Mouse (Mus musculus): Measurements from ENCODE around the gene Cdh16. TPM values are rescaled to one million over a fixed set of nuclear protein-coding genes. Genes with fewer than 3 reads are reported as not detected.

Cdh16 gene
- polyA plus RNA-seq, 1 experiment from 2014 or later, result 17.2 TPM

DNA sequence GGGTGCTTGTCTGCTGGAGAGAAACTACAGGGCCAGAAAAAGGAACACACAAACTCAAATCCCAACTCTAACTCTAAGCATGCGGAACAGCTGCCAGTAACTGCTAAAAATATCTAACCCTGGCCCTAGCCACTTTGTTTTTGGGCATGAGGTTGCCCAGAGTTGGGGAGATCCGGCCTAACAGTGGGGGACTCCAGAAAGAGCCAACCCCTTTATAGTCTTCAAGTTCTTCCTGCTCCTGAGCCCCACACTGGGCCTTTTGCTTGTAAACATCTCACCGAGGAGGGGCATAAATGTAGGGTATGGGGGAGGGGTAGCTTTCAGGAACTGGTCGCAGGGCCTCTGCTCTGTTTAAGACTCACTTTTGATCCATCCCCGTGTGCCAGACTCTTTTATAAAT is 7.8 kb upstream of the Cdh16 start:
- 33% methylated on average over 5 of the region's 5 CpGs for WGBS
- H3K4me3 ChIP-seq (ENCODE audit: low read depth, low read length), result no peak overlapping the region
- peak overlapping the region; percentile 56 for H3K4me2 ChIP-seq (replicated peaks; ENCODE audit: low read depth, low read length)
- ATAC-seq (no peak), DNase-seq (ENCODE audit: low spot score) (no peak)
- TF ChIP-seq EP300 (IDR thresholded peaks at IDR 0.05) (no peak), CTCF (IDR thresholded peaks at IDR 0.05) (no peak)
- H3K27me3 ChIP-seq (replicated peaks; ENCODE audit: insufficient read depth, low read length), result no peaks in the 10 kb centered on the region
- H3K4me1 ChIP-seq (ENCODE audit: insufficient read depth, low read depth, low read length), result no peaks in the 10 kb centered on the region
- no peak overlapping the region for H3K9ac ChIP-seq (replicated peaks; ENCODE audit: low read depth)
- H3K9me3 ChIP-seq (ENCODE audit: low read length), result no peaks in the 10 kb centered on the region
- H3K36me3 ChIP-seq (ENCODE audit: insufficient read depth, low read length), result 0 out of 2 replicates have a peak, but pooled peaks cover 6% of the 10 kb centered on the region
- H3K27ac ChIP-seq (ENCODE audit: low read length), result no peak overlapping the region

DNA sequence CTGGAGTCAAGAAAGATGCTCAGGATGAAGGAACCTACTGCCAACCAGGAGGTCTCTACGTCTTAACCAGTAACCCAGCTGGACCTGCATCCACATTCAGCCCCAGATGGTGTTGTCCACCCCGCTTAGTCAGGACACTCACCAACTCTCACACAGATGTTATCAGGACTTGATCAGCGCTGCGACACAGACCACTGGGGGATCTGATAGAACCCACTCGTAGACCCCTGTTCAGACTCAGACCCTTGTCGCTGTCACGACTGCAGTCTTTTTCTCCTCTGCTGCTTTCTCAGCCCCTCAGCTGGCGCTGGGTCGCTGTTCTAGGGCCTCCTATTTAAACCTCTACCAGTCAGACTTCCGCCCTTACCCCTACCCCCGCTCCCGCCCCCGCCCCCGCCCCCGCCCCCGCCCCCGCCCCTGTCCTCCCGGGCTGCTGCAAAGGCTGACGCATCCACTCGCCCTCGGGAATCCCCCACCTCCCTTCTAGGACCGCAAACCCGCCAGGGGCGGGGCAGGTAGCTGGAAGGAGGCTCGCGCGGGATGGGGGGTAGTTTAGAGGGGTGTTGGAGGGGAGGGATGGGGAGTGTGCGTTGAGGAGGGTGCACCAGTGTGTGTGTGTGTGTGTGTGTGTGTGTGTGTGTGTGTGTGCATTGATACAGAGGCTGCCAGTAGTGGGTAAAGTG is 6.9 kb upstream of the Cdh16 start, which contains the start of gene Rrad:
Gene Rrad, minus strand, starts transcription at position 347 of the 683 bp plus-strand sequence.
- H3K4me3 ChIP-seq (ENCODE audit: low read depth, low read length), result peak within 1 kb of the TSS; percentile 33
- H3K9me3 ChIP-seq (ENCODE audit: low read length), result no peaks in the 10 kb centered on the region
- no peak within 1 kb of the TSS; the same call in 1 of the 2 replicates for H3K27ac ChIP-seq (ENCODE audit: low read length)
- H3K27me3 ChIP-seq (replicated peaks; ENCODE audit: insufficient read depth, low read length), result no peaks in the 10 kb centered on the region
- DNase-seq (ENCODE audit: low spot score) (peak; percentile 68), ATAC-seq (peak; percentile 78)
- H3K9ac ChIP-seq (replicated peaks; ENCODE audit: low read depth), result 0 out of 2 replicates have a peak within 1 kb of the TSS, but pooled peaks have one; percentile 19
- 0 out of 2 replicates have a peak, but pooled peaks cover 6% of the 10 kb centered on the region for H3K36me3 ChIP-seq (ENCODE audit: insufficient read depth, low read length)
- no peaks in the 10 kb centered on the region for H3K4me1 ChIP-seq (ENCODE audit: insufficient read depth, low read depth, low read length)
- 2% methylated on average over 25 of the region's 28 CpGs for WGBS
- TF ChIP-seq EP300 (IDR thresholded peaks at IDR 0.05) (no peak), CTCF (IDR thresholded peaks at IDR 0.05) (no peak)
- H3K4me2 ChIP-seq (replicated peaks; ENCODE audit: low read depth, low read length), result peak within 1 kb of the TSS; percentile 56

DNA sequence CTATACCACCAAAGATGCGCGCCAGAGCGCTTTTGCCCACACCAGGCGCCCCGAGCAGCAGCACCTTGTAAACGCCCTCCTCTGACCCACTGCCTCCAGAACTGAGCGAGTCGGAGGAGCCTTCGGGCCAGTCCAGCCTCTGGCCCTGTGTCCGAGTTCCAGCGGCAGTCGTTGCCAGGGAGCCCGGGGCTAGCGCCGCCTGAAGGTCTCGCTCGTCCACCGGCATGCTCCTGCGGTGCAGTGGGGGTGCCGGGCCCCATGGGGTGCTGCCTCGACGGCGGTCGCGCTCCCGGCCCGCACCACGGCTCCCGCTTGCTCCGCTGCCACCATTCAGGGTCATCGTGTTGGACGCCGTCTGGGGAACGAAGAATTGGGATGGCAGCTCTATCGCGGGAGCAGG is 6.4 kb upstream of the Cdh16 start:
- WGBS, result under 1% methylated on average over 36 of the region's 36 CpGs
- H3K4me2 ChIP-seq (replicated peaks; ENCODE audit: low read depth, low read length), result peak overlapping the region; percentile 56
- TF ChIP-seq CTCF (IDR thresholded peaks at IDR 0.05) (peak; percentile 33), EP300 (IDR thresholded peaks at IDR 0.05) (no peak)
- H3K36me3 ChIP-seq (ENCODE audit: insufficient read depth, low read length), result 0 out of 2 replicates have a peak, but pooled peaks cover 3% of the 10 kb centered on the region
- no peaks in the 10 kb centered on the region for H3K27me3 ChIP-seq (replicated peaks; ENCODE audit: insufficient read depth, low read length)
- DNase-seq (ENCODE audit: low spot score) (no peak), ATAC-seq (peak; percentile 35)
- 0 out of 2 replicates have a peak overlapping the region, but pooled peaks have one; percentile 19 for H3K9ac ChIP-seq (replicated peaks; ENCODE audit: low read depth)
- no peaks in the 10 kb centered on the region for H3K9me3 ChIP-seq (ENCODE audit: low read length)
- no peaks in the 10 kb centered on the region for H3K4me1 ChIP-seq (ENCODE audit: insufficient read depth, low read depth, low read length)
- H3K27ac ChIP-seq (ENCODE audit: low read length), result no peak overlapping the region; the same call in 1 of the 2 replicates
- peak overlapping the region; percentile 33 for H3K4me3 ChIP-seq (ENCODE audit: low read depth, low read length)

DNA sequence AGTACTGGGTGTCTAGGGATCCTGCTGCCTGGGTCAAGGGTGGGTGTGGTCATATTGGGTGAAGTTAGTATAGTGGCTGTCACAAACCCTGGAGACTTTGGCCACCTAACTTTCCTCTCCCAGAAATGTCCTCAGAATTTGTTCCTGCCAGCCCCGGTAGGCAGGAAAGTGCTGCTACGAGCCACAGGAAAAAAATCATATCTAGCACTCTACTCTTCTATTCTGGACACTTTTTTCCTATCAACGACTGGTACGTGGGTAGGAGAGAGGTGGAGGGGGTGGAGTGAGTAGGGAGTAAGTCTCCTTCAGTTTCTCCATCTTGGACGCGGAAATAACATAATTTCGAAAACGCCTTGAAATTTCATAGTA is 5.9 kb upstream of the Cdh16 start:
- DNase-seq (ENCODE audit: low spot score) (no peak), ATAC-seq (no peak)
- Histone ChIP-seq H3K27ac (ENCODE audit: low read length) (no peak overlapping the region), H3K36me3 (ENCODE audit: insufficient read depth, low read length) (no peaks in the 10 kb centered on the region), H3K4me2 (replicated peaks; ENCODE audit: low read depth, low read length) (peak overlapping the region; percentile 56), H3K4me1 (ENCODE audit: insufficient read depth, low read depth, low read length) (no peaks in the 10 kb centered on the region), H3K27me3 (replicated peaks; ENCODE audit: insufficient read depth, low read length) (no peaks in the 10 kb centered on the region), H3K9ac (replicated peaks; ENCODE audit: low read depth) (no peak overlapping the region), H3K9me3 (ENCODE audit: low read length) (no peaks in the 10 kb centered on the region), H3K4me3 (ENCODE audit: low read depth, low read length) (no peak overlapping the region)
- TF ChIP-seq EP300 (IDR thresholded peaks at IDR 0.05) (no peak), CTCF (IDR thresholded peaks at IDR 0.05) (no peak)
- 18% methylated on average over 8 of the region's 8 CpGs for WGBS

DNA sequence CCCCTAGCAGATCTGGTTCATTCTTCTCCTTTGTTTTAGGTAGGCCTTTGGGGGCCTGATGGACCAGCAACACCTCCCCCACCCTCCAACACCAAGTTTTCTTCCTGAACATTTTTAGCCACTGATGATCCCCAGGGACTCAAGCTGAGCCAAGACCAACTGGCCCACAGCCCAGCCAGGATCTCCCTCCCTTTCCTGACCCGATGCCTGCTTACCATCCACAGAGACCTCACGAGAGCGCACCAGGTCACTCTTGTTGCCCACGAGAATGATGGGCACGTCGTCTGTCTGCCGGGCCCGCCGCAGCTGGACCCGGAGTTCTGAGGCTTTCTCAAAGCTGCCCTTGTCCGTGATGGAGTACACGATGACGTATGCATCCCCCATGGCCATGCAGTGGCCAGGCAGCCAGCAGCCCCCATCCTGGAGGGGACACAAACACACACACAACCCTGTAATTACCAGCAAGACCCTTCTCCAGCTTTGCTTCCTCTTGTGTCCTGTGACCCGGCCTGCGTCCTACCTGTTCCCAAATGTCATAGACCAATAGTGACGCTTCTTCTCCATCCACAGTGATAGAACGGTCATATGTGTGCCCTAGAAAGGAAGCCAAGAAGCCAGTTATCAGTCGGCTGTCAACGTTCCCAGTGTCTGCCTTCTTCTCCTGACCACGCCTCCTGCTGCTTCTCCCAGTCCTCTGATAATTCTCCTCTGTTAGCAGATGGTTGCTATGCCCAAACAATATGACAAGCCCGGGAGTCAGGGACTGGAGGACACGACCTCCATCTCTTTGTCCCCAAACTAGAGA is 5.3 kb upstream of the Cdh16 start:
- no peak for ATAC-seq
- Histone ChIP-seq H3K9ac (replicated peaks; ENCODE audit: low read depth) (no peak overlapping the region), H3K27ac (ENCODE audit: low read length) (no peak overlapping the region), H3K4me3 (ENCODE audit: low read depth, low read length) (no peak overlapping the region), H3K9me3 (ENCODE audit: low read length) (no peaks in the 10 kb centered on the region), H3K27me3 (replicated peaks; ENCODE audit: insufficient read depth, low read length) (no peaks in the 10 kb centered on the region), H3K4me1 (ENCODE audit: insufficient read depth, low read depth, low read length) (no peaks in the 10 kb centered on the region), H3K36me3 (ENCODE audit: insufficient read depth, low read length) (no peaks in the 10 kb centered on the region), H3K4me2 (replicated peaks; ENCODE audit: low read depth, low read length) (peak overlapping the region; percentile 56; the same call in 1 of the 2 replicates)
- no peak for TF ChIP-seq EP300 (IDR thresholded peaks at IDR 0.05)
- TF ChIP-seq CTCF (IDR thresholded peaks at IDR 0.05), result no peak
- no peak for DNase-seq (ENCODE audit: low spot score)
- WGBS, result 61% methylated on average over 22 of the region's 22 CpGs

DNA sequence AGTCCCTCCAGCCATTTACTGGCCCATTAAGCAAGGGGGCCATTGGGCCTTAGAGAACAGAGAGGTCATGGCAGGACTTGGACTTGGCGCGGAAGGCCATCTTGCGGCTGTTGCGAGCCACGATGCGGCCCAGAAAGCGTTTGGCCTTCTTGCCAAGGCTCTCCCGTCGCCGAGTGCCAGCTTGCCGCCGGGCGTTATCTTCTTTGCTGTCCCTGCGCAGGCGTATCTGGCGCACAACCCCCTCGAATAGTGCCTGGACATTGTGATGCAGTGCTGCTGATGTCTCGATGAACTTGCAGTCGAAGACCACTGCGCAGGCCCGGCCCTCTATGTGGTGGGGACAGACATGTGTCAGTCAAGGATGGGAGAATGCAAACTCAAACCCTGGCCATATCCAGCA is 4.2 kb upstream of the Cdh16 start:
- H3K27ac ChIP-seq (ENCODE audit: low read length), result no peak overlapping the region
- TF ChIP-seq EP300 (IDR thresholded peaks at IDR 0.05), result no peak
- no peaks in the 10 kb centered on the region for H3K9me3 ChIP-seq (ENCODE audit: low read length)
- DNase-seq (ENCODE audit: low spot score) (no peak), ATAC-seq (no peak)
- no peaks in the 10 kb centered on the region for H3K36me3 ChIP-seq (ENCODE audit: insufficient read depth, low read length)
- H3K9ac ChIP-seq (replicated peaks; ENCODE audit: low read depth), result no peak overlapping the region
- H3K4me3 ChIP-seq (ENCODE audit: low read depth, low read length), result no peak overlapping the region
- H3K4me2 ChIP-seq (replicated peaks; ENCODE audit: low read depth, low read length), result no peak overlapping the region
- H3K4me1 ChIP-seq (ENCODE audit: insufficient read depth, low read depth, low read length), result no peaks in the 10 kb centered on the region
- WGBS, result 94% methylated on average over 21 of the region's 21 CpGs
- H3K27me3 ChIP-seq (replicated peaks; ENCODE audit: insufficient read depth, low read length), result no peaks in the 10 kb centered on the region

Data from lung, postnatal 0 days (tissue).